Mouse (Mus musculus): ENCODE results near the gene Anapc2.
A peak's percentile ranks its signal among the peaks of the same experiment; 100 is the strongest.

DNA sequence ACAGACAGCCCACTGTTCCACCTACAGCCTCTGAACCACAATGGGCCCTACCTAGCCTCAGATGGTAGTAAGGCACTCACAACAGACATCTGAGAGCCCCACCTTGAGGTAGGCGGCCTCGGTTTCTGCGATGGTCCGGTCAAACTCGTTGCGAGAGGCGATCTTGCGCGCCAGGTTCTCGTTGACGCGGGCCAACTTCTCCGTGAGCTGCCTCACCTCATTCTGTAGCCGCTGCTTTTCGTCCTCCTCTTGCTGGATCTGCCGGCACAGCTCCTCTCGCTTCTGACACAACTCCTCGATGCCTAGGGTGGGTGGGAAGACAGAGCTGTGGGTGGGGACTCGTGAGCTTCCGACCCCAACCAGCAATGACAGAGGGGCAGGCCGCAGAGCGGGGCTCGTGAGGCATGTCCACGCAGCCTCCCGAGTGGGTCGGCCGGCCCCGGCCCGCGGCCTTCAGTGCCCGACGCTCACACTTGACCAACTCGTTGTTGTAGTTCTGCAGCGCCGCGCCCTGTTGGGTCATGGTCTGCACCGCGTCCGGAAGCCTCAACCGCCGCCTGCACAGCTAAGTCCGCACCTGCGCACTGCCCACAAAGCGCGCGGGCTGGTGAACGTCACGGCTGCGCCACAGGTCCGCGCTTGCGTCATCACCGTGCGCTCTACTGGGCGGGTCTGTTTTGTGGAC, at the start of gene Anapc2, which contains the start of gene Ssna1:
- TF ChIP-seq POLR2A (IDR thresholded peaks at IDR 0.05; ENCODE audit: low read depth, low read length): peak; percentile 86
- TF ChIP-seq CTCF (conservative IDR thresholded peaks at IDR 0.05; ENCODE audit: insufficient read depth, insufficient read length, low read depth, low read length): peak; percentile 52; the same call in 1 of the 2 replicates
